Mouse (Mus musculus) hindbrain, embryonic 12.5 days (tissue): ENCODE measurements around the gene Pitpnm2. TPM values are rescaled to one million over a fixed set of nuclear protein-coding genes. Genes with fewer than 3 reads are reported as not detected.

Experiments
- ATAC-seq: fragments of 200-750 bp; cut with Nextera tagmentation; 2 replicates; pipeline ENCODE4 v1.8.0; 2017; ENCODE audit warnings: moderate TSS enrichment; ENCODE audit not compliant: low FRiP score
- H3K27ac ChIP-seq: fragments of 300-500 bp; sonication (generic); 2 replicates; pipeline ENCODE4 v1.5.1; 2016; ENCODE audit warnings: mild to moderate bottlenecking
- H3K27me3 ChIP-seq: fragments of 300-500 bp; sonication (generic); 2 replicates; pipeline ENCODE4 v1.6.1; 2016; ENCODE audit warnings: mild to moderate bottlenecking
- H3K36me3 ChIP-seq: fragments of 300-500 bp; sonication (generic); 2 replicates; pipeline ENCODE4 v1.6.1; 2016; ENCODE audit warnings: mild to moderate bottlenecking
- H3K4me1 ChIP-seq: fragments of 300-500 bp; sonication (generic); 2 replicates; pipeline ENCODE4 v1.6.1; 2016
- H3K4me2 ChIP-seq: fragments of 300-500 bp; sonication (generic); replicated peaks from 2 replicates; pipeline ENCODE4 v1.6.1; 2016; ENCODE audit warnings: mild to moderate bottlenecking
- H3K4me3 ChIP-seq: fragments of 300-500 bp; sonication (generic); 2 replicates; pipeline ENCODE4 v1.5.1; 2016; ENCODE audit warnings: mild to moderate bottlenecking
- H3K9ac ChIP-seq: fragments of 300-500 bp; sonication (generic); 2 replicates; pipeline ENCODE4 v1.6.1; 2016; ENCODE audit warnings: mild to moderate bottlenecking, moderate library complexity
- H3K9me3 ChIP-seq: fragments of 300-500 bp; sonication (generic); replicated peaks from 2 replicates; pipeline ENCODE4 v1.6.1; 2016; ENCODE audit warnings: mild to moderate bottlenecking
- WGBS: fragments of 180-500 bp; shearing (Covaris S2); methylation state at CpG from one replicate; pipeline ENCODE4 v1.1.7; 2016; 5-methylcytosine and 5-hydroxymethylcytosine counted together
- polyA plus RNA-seq: library from polyadenylated mRNA; unstranded; fragments of >200 nt; fragmentation: Nextera tagmentation; extraction: Ambion mirVana; gene quantifications from 2 replicates; pipeline ENCODE4 v1.2.1, GENCODE M21; 2016

Gene Pitpnm2
- polyA plus RNA-seq, 1 experiment from 2014 or later = 7.0 TPM

- Histone ChIP-seq H3K36me3 (no peaks in the 10 kb centered on the region), H3K4me3 (no peak overlapping the region), H3K27me3 (no peaks in the 10 kb centered on the region), H3K9me3 (no peaks in the 10 kb centered on the region), H3K4me1 (no peaks in the 10 kb centered on the region), H3K27ac (no peak overlapping the region), H3K4me2 (no peak overlapping the region), H3K9ac (no peak overlapping the region)
- ATAC-seq = no peak
- 88% methylated on average over 3 of the region's 3 CpGs for WGBS
Observed at GRCm38 (mm10) chr5:124103020-124103419, 146.5 kb downstream of the Pitpnm2 start.

- no peaks in the 10 kb centered on the region for H3K27me3 ChIP-seq
- no peak overlapping the region for H3K9ac ChIP-seq
- no peak for ATAC-seq
- H3K27ac ChIP-seq = no peak overlapping the region
- H3K4me3 ChIP-seq = no peak overlapping the region
- no peaks in the 10 kb centered on the region for H3K36me3 ChIP-seq
- H3K4me2 ChIP-seq = no peak overlapping the region
- 84% methylated on average over 6 of the region's 6 CpGs for WGBS
- no peaks in the 10 kb centered on the region for H3K9me3 ChIP-seq
- no peaks in the 10 kb centered on the region for H3K4me1 ChIP-seq
Observed at GRCm38 (mm10) chr5:124102326-124102725, 147.2 kb downstream of the Pitpnm2 start.

GRCm38 (mm10) chr5:124100128-124101044 is 149.2 kb downstream of the Pitpnm2 start:
- no peak overlapping the region for H3K4me3 ChIP-seq
- peaks cover 5% of the 10 kb centered on the region; the same call in 1 of the 2 replicates for H3K4me1 ChIP-seq
- H3K36me3 ChIP-seq = no peaks in the 10 kb centered on the region
- no peak overlapping the region for H3K4me2 ChIP-seq
- H3K9me3 ChIP-seq = no peaks in the 10 kb centered on the region
- WGBS = 88% methylated on average over 11 of the region's 11 CpGs
- H3K27me3 ChIP-seq = peaks cover 6% of the 10 kb centered on the region; the same call in 1 of the 2 replicates
- ATAC-seq = no peak
- H3K9ac ChIP-seq = no peak overlapping the region
- no peak overlapping the region for H3K27ac ChIP-seq

GRCm38 (mm10) chr5:124098923-124099322 is 150.6 kb downstream of the Pitpnm2 start:
- 82% methylated on average over 2 of the region's 2 CpGs for WGBS
- no peak for ATAC-seq
- Histone ChIP-seq H3K4me2 (no peak overlapping the region), H3K4me1 (peaks cover 8% of the 10 kb centered on the region; the same call in 1 of the 2 replicates), H3K36me3 (no peaks in the 10 kb centered on the region), H3K9ac (no peak overlapping the region), H3K27ac (no peak overlapping the region), H3K9me3 (no peaks in the 10 kb centered on the region), H3K4me3 (no peak overlapping the region), H3K27me3 (peaks cover 20% of the 10 kb centered on the region)

GRCm38 (mm10) chr5:124095596-124096232 is 153.8 kb downstream of the Pitpnm2 start, which contains the start of gene Abcb9:
Gene Abcb9, minus strand, starts transcription at chr5:124095798.
- peaks cover 8% of the 10 kb centered on the region; the same call in 1 of the 2 replicates for H3K4me1 ChIP-seq
- H3K36me3 ChIP-seq = no peaks in the 10 kb centered on the region
- peak; percentile 82 for ATAC-seq
- peak within 1 kb of the TSS; percentile 69 for H3K4me2 ChIP-seq
- 1% methylated on average over 42 of the region's 42 CpGs for WGBS
- H3K27ac ChIP-seq = no peak within 1 kb of the TSS
- H3K9me3 ChIP-seq = no peaks in the 10 kb centered on the region
- H3K27me3 ChIP-seq = peaks cover 25% of the 10 kb centered on the region
- peak within 1 kb of the TSS; percentile 55 for H3K9ac ChIP-seq
- peak within 1 kb of the TSS; percentile 37 for H3K4me3 ChIP-seq

- H3K9ac ChIP-seq = peak overlapping the region; percentile 55
- no peaks in the 10 kb centered on the region for H3K9me3 ChIP-seq
- peaks cover 8% of the 10 kb centered on the region; the same call in 1 of the 2 replicates for H3K4me1 ChIP-seq
- no peaks in the 10 kb centered on the region for H3K36me3 ChIP-seq
- WGBS = 6% methylated on average over 19 of the region's 19 CpGs
- peak; percentile 74 for ATAC-seq
- H3K27ac ChIP-seq = no peak overlapping the region
- peak overlapping the region; percentile 69 for H3K4me2 ChIP-seq
- H3K4me3 ChIP-seq = peak overlapping the region; percentile 37
- H3K27me3 ChIP-seq = peaks cover 25% of the 10 kb centered on the region
Observed at GRCm38 (mm10) chr5:124095077-124095581, 154.4 kb downstream of the Pitpnm2 start.

GRCm38 (mm10) chr5:124093852-124094604 is 155.5 kb downstream of the Pitpnm2 start:
- 88% methylated on average over 12 of the region's 12 CpGs for WGBS
- H3K9ac ChIP-seq = no peak overlapping the region
- peaks cover 25% of the 10 kb centered on the region for H3K27me3 ChIP-seq
- H3K27ac ChIP-seq = no peak overlapping the region
- no peaks in the 10 kb centered on the region for H3K9me3 ChIP-seq
- peaks cover 8% of the 10 kb centered on the region; the same call in 1 of the 2 replicates for H3K4me1 ChIP-seq
- no peak for ATAC-seq
- no peak overlapping the region for H3K4me3 ChIP-seq
- no peaks in the 10 kb centered on the region for H3K36me3 ChIP-seq
- no peak overlapping the region for H3K4me2 ChIP-seq

- H3K4me2 ChIP-seq = no peak overlapping the region
- peaks cover 8% of the 10 kb centered on the region; the same call in 1 of the 2 replicates for H3K4me1 ChIP-seq
- WGBS = 81% methylated on average over 11 of the region's 11 CpGs
- H3K27ac ChIP-seq = no peak overlapping the region
- peaks cover 25% of the 10 kb centered on the region for H3K27me3 ChIP-seq
- ATAC-seq = no peak
- no peak overlapping the region for H3K9ac ChIP-seq
- H3K4me3 ChIP-seq = no peak overlapping the region
- H3K36me3 ChIP-seq = no peaks in the 10 kb centered on the region
- H3K9me3 ChIP-seq = no peaks in the 10 kb centered on the region
Observed at GRCm38 (mm10) chr5:124093120-124093794, 156.3 kb downstream of the Pitpnm2 start.

GRCm38 (mm10) chr5:124091951-124092406 is 157.6 kb downstream of the Pitpnm2 start:
- Histone ChIP-seq H3K4me1 (peaks cover 8% of the 10 kb centered on the region; the same call in 1 of the 2 replicates), H3K4me2 (no peak overlapping the region), H3K9me3 (no peaks in the 10 kb centered on the region), H3K36me3 (no peaks in the 10 kb centered on the region), H3K4me3 (no peak overlapping the region), H3K9ac (no peak overlapping the region), H3K27ac (no peak overlapping the region), H3K27me3 (peaks cover 25% of the 10 kb centered on the region)
- 66% methylated on average over 9 of the region's 9 CpGs for WGBS
- ATAC-seq = no peak

- Histone ChIP-seq H3K27me3 (peaks cover 17% of the 10 kb centered on the region), H3K9ac (no peak overlapping the region), H3K9me3 (no peaks in the 10 kb centered on the region), H3K36me3 (no peaks in the 10 kb centered on the region), H3K27ac (no peak overlapping the region), H3K4me2 (no peak overlapping the region), H3K4me3 (no peak overlapping the region), H3K4me1 (no peaks in the 10 kb centered on the region)
- WGBS = 86% methylated on average over 23 of the region's 23 CpGs
- ATAC-seq = no peak
Observed at GRCm38 (mm10) chr5:124089868-124090267, 159.7 kb downstream of the Pitpnm2 start.

GRCm38 (mm10) chr5:124086876-124087275 is 162.7 kb downstream of the Pitpnm2 start:
- no peak overlapping the region for H3K4me3 ChIP-seq
- H3K4me1 ChIP-seq = no peaks in the 10 kb centered on the region
- no peaks in the 10 kb centered on the region for H3K9me3 ChIP-seq
- H3K27ac ChIP-seq = no peak overlapping the region
- no peak overlapping the region for H3K9ac ChIP-seq
- peaks cover 4% of the 10 kb centered on the region; the same call in 1 of the 2 replicates for H3K27me3 ChIP-seq
- no peak for ATAC-seq
- no peaks in the 10 kb centered on the region for H3K36me3 ChIP-seq
- 81% methylated on average over 4 of the region's 4 CpGs for WGBS
- H3K4me2 ChIP-seq = no peak overlapping the region
